Mouse (Mus musculus) kidney, postnatal 36 days (tissue): ENCODE measurements around the gene Zfp646.

ENCODE experiments used
- DNase-seq, 2 experiments: peaks; one replicate each; pipeline ENCODE4 v3.0.0; 2021 to 2022; ENCODE audit warnings: mixed read lengths in 2 of 2

Zfp646 gene

DNA sequence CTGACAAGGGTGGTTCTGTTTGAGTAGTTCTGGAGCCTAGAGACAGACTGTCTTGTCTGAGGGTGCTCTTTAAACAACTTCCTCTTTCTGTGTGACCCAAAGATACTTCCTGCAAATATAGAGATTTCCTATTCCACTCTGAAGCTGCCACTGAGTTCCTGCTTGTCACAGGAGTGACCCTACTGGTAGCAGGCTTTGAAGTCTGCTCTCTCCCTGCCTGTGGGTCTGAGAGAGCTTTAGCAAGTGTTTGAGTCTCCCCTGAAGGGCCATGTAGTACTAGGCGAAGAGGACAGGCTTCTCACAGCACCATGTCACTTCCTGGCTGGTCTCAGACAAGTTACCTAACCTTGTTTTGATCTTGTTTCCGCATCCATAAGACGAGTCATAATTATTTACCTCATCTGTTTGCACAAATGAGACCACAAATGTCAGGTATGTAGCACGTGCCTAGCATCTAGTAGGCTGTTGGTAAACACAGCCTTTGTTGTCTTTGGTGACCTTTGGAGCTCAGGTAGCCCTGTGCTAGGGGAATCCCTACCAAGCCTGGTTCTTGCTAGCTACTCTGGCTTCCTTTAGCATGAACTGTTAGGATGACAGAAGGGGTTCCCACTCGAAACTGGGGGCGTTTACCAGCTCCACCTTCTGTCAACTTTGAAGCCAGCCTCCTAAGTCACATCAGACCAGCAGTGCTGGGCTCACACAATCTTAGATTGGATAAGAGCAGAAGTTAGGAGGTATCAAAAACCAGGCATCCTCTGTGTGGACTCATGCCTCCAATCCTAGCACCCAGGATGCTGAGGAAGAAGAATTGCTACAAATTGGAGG lies 46.6 kb downstream of the Zfp646 start:
- DNase-seq: no peak

DNA sequence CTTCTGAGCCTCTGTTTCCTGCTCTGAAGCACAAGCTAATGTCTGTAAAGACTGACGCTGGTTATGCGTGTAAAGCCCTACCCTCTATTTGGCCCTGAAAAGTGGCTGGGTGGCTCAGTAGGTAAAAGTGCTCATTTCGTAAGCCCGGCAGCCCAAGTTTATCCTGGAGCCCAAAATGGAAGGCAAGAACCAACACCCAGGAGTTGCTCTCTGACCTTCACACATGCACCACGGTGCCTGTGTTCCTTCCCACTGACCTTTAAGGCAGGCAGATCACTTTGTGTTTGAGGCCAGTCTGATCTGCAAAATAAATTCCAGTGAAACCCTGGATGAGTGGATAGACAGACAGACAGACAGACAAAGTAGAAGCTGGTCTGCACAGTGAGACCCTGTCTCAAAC lies 47.7 kb downstream of the Zfp646 start:
- peak in 1 of 2 experiments; percentile 39 for DNase-seq

DNA sequence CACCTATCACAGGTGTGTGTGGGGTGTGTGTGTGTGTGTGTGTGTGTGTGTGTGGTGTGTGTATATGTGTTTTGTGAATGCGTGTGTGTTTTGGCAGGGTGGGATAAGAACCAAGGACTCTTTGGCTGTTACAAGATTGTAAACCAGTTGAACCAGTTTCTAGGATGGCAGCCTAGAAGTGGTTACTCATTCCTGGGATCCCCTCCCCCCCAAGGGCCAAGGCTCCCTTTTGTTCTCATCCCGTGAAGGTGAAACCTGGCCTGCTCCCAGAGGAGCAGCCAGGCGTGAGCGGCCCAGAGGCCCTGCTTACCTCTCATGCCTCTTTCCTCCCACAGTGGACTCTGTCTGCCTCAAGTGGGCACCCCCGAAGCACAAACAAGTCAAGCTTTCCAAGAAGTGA lies 49.2 kb downstream of the Zfp646 start:
- DNase-seq: peak; percentile 93 to 94

DNA sequence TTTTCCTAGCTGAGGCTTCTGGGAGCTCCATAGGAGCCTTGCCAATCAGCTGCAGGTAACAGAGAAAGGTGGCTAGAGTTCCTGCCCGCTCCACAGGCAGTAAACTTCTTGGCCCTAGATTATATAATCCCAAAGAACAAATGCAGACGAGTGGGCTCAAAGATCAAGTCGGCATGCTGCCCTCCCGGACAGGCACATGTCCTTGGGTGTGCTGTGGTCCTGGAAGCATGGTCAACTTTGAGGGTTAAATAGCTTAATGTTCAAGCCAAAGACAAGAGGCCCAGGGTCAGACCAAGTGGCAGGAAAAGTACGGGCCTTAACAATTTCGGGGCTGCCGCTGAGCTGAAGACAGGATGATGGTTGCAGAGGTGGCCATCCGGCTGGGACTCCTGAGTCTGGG lies 50.0 kb downstream of the Zfp646 start:
- DNase-seq: peak; percentile 80 to 91

DNA sequence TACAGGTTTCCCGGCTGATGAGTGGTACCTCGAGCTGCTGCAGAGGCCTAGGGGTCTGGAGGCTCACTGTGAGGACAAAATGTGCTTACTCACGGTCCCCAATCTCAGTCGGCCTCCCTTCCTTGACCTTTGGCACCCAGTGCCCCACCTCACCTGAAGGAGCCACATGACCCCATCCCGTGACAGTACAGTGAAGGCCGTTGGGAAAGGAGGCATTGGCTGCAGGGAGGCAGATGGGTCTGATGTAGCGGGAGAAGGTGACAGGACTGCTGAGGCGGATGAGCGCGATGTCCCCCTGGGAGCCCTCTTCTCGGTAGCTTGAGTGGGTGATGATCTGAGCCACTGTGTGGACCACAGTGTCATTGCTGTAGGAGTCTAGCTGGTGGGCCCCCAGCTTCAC lies 50.8 kb downstream of the Zfp646 start:
- peak; percentile 86 to 89 for DNase-seq

DNA sequence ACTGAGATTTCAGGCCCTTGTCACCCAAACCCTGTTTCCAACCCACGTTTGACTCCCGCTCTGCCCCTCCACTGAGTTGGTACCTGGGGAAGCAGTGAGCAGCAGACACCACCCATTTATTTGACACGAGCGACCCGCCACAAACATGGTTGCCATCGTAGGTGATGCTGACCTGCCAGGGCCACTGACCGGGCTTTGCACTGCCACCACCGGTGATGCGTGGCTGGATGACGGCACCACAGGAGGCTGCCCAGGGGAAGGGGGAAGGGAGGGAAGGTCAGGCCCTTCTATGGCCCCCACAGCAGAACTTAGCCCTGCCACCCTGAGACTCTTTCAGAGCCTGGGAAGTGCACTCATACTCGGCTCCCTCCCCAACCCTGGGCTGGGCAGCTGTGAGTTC lies 51.7 kb downstream of the Zfp646 start:
- DNase-seq: peak in 1 of 2 experiments; percentile 69

DNA sequence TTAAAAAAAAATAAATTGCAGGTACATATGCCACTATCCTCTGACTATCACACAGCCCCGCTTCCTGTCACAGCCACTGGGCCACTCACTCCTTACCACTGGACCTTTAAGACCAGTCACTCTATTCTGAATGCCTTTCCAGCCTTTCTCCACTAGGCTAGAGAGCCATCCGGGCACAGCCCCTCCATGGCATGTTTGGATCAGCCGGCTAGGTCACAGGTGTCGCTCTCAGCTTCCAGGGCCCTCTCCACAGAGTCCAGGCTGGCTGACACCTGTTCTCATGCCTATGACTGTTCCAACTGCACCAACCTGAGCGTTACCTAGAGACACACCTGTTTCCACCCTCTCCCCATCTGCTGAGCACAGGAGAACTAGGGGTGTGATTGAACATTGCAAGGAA lies 52.6 kb downstream of the Zfp646 start:
- peak; percentile 58 to 59 for DNase-seq

DNA sequence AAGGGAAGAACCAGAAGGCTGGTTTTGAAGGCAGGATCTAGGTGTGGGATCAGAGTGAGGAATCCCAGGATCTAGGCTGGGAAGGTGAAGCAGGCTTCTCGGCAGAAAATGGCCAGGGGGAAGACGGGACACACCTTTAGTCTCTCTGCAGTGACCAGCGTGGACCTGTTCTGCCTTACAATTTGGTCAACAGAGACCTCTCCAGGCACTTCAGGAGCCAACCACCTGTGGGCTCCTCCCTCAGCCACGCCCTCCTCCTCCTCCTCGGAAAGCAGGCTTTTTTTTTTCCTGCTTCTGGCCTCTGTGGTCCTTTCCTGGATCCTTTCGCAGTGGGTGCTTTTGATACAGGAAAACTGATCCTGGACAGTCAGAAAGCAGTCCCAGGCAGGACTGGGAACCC lies 53.9 kb downstream of the Zfp646 start, which contains the start of gene Prss8:
Gene Prss8, minus strand, starts transcription at position 182 of the 400 bp plus-strand sequence.
- peak; percentile 94 to 95 for DNase-seq

DNA sequence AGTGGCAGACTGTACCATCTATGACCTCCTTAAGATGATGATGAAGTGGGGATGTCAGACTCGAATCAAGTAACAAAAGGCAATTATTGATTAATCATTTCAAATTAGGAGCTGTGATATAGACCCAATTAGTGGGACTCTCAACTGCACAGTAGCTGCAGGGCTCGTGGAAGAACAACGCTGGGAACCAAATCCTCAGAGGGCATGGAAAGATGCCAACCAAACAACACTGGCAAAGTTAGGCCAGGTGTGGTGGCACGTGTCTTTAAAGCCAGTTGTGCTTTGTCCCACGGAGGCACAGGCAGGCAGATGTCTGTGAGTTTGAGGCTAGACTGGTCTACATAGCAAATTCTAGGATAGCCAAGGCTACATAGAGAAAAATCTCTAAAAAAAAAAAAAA lies 54.6 kb downstream of the Zfp646 start:
- DNase-seq: peak in 1 of 2 experiments; percentile 29

DNA sequence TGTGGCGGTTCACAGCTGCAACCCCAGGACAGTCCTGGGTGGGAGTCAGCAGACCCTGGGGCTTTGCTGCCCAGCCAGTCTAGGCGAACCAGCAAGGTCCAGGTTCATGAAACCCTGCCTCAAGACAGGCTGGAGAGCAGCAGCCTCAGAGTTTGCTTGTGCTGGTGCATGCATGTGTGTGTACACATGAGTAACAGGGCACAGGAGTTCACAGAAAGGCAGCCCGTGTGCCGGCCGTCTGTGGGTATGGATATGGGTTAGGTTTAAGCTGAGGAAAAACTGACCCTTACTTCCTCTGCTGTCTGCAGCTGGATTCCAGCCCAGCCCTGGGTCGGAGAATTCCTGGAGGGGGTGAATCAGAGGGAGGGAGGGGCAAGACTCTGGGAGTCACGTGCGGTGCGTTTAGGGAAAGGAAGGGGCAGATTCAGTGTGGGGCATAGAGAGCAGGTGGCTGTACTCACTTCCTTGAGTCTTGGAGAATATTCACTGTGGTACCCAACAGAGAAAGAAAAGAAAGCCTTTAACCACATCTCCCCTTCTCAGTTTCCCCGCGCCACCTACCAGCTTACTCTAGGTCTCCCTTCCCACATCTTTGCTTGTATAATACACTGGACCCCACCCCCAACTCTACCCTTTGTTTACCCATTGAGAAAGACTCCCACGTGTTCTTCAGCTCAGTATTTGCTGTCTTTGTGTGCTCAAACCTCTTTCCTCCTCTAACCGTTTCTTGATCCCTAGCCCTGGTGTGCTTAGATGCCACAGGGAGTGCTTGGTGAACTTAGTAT lies 55.5 kb downstream of the Zfp646 start:
- DNase-seq: peak; percentile 83 to 85

DNA sequence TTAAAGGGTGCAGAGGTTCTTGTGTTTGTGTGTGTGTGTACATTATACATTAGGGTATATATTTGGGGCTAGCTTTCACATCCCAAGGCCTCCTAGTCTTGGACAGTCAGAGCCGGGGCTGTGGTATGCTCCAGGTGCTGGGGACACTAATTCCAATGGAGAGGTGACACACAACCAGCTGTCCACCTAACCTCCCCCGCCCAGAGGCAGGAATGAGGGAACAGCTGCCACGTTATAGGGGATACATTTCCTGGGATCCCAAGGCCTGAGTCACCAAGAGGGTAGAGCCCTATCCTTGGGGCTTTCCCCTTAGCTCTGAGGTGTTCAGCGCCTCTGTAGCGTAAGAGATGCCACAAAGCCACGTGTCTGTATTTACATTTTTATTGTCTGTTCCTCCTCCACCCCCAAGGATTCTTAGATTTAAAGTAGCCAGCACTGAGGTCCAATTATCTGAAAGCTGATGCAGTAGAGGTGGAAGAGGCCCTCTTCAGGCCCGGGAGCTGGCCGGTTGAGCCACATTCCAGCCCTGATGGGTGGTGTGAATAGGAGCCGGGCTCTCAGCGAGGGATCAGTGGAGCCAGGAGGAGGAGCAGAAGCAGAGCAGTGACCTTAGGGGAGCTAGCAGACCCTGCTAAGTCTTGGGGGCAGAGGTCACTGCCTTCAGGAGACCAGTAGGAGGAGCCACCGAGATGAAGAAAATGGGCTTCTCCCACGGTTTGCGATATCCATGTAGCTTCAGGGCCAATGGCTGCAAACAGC lies 56.4 kb downstream of the Zfp646 start:
- peak; percentile 66 to 70 for DNase-seq

DNA sequence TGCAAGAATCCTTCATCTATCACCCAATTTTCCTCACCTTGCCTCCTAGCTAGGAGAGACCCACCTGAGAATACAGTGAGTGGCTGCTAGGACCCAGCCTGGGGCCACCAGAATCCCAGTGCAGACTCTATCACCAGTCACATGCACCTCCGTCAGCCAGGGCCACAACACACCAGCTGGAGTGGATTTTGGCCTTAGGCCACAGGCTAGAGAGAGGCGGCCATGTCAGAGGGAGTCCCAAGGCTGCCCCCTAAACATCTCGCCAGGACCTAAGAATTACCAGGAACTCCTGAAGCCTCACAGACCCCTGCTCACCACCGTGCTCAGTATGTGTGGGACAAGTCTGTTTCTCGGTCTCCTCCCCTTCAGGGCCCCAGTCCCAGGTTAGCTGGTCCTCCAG lies 58.1 kb downstream of the Zfp646 start:
- DNase-seq: no peak

DNA sequence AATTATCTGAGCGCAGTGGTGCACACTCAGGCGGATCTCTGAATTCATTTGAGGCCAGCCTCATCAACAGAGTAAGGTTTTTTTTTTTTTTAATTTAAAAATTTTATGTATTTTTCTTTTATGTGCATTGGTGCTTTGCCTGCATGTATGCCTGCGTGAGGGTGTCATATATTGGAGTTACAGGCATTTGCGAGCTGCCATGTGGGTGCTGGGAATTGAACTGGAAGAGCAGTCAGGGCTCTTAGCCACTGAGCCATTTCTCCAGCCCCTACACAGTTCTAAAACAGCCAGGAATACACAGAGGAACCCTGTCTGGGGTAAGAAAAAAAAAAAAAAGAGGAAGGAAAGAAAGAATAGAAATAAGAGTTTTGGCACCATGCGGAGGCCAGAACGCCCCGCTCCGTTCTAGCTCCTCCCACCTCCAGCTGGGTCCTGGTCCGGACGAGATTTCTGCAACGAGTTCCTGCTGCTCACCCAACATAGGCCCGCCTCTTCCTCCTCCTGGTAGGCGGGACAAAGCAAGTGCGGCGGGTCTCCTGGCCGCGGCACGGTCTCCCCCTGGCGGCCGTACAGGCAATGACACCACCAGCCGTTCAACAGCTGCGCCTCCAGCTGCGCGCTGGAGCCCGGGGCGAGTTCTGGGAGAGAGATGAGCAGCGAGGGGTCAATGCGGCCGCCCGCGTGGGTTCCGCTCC lies 59.2 kb downstream of the Zfp646 start:
- DNase-seq: peak; percentile 96 to 98
